Mouse (Mus musculus): ENCODE measurements around the gene Rimbp2. TPM values are rescaled to one million over a fixed set of nuclear protein-coding genes. Genes with fewer than 3 reads are reported as not detected.

The Rimbp2 gene
- polyA plus RNA-seq (2014; fragmentation: Nextera tagmentation; extraction: Ambion mirVana), result 0.31 and 0.49 TPM in 2 replicates

- no peak within 1 kb of the TSS for H3K9ac ChIP-seq (replicated peaks; ENCODE audit: low read depth, low read length)
- ATAC-seq (ENCODE audit: insufficient number of reproducible peaks, insufficient read depth, low FRiP score, low read depth), result peak; percentile 67
- peaks cover 3% of the 10 kb centered on the region; the same call in 1 of the 2 replicates for H3K9me3 ChIP-seq (ENCODE audit: control insufficient read depth, low read depth, low read length)
- peaks cover 2% of the 10 kb centered on the region; the same call in 1 of the 2 replicates for H3K4me1 ChIP-seq (ENCODE audit: control insufficient read depth, insufficient read depth, low read length)
- H3K27ac ChIP-seq (ENCODE audit: low read length), result no peak within 1 kb of the TSS
- H3K4me2 ChIP-seq (replicated peaks; ENCODE audit: low read depth, low read length), result peak within 1 kb of the TSS; percentile 47
- H3K4me3 ChIP-seq (ENCODE audit: low read depth, low read length), result peak within 1 kb of the TSS; percentile 19
- no peaks in the 10 kb centered on the region for H3K36me3 ChIP-seq (ENCODE audit: control insufficient read depth, insufficient read depth, low read length)
- H3K27me3 ChIP-seq (ENCODE audit: control insufficient read depth, insufficient read depth, low read length), result 0 out of 2 replicates have a peak, but pooled peaks cover 8% of the 10 kb centered on the region
- WGBS, result 11% methylated on average over 17 of the region's 17 CpGs
Measured at GRCm38 (mm10) chr5:128953278-128954070, at the start of gene Rimbp2. TSS of gene Rimbp2 (minus strand) at chr5:128953486.

- Histone ChIP-seq H3K27me3 (ENCODE audit: control insufficient read depth, insufficient read depth, low read length) (no peaks in the 10 kb centered on the region), H3K27ac (ENCODE audit: low read length) (peak overlapping the region; percentile 10; the same call in 1 of the 2 replicates), H3K4me1 (ENCODE audit: control insufficient read depth, insufficient read depth, low read length) (peaks cover 10% of the 10 kb centered on the region; the same call in 1 of the 2 replicates), H3K4me3 (ENCODE audit: low read depth, low read length) (no peak overlapping the region), H3K9ac (replicated peaks; ENCODE audit: low read depth, low read length) (no peak overlapping the region; the same call in 1 of the 2 replicates), H3K9me3 (ENCODE audit: control insufficient read depth, low read depth, low read length) (no peaks in the 10 kb centered on the region), H3K4me2 (replicated peaks; ENCODE audit: low read depth, low read length) (no peak overlapping the region), H3K36me3 (ENCODE audit: control insufficient read depth, insufficient read depth, low read length) (peaks cover 3% of the 10 kb centered on the region; the same call in 1 of the 2 replicates)
- WGBS, result 38% methylated on average over 14 of the region's 14 CpGs
- ATAC-seq (ENCODE audit: insufficient number of reproducible peaks, insufficient read depth, low FRiP score, low read depth), result no peak
Measured at GRCm38 (mm10) chr5:129002571-129003011, 49.3 kb upstream of the Rimbp2 start.

- H3K36me3 ChIP-seq (ENCODE audit: control insufficient read depth, insufficient read depth, low read length), result peaks cover 7% of the 10 kb centered on the region; the same call in 1 of the 2 replicates
- H3K4me2 ChIP-seq (replicated peaks; ENCODE audit: low read depth, low read length), result no peak overlapping the region
- H3K27ac ChIP-seq (ENCODE audit: low read length), result no peak overlapping the region
- 51% methylated on average over 8 of the region's 8 CpGs for WGBS
- no peak overlapping the region for H3K4me3 ChIP-seq (ENCODE audit: low read depth, low read length)
- no peaks in the 10 kb centered on the region for H3K9me3 ChIP-seq (ENCODE audit: control insufficient read depth, low read depth, low read length)
- peaks cover 7% of the 10 kb centered on the region; the same call in 1 of the 2 replicates for H3K4me1 ChIP-seq (ENCODE audit: control insufficient read depth, insufficient read depth, low read length)
- ATAC-seq (ENCODE audit: insufficient number of reproducible peaks, insufficient read depth, low FRiP score, low read depth), result peak; percentile 47; the same call in 1 of the 2 replicates
- H3K9ac ChIP-seq (replicated peaks; ENCODE audit: low read depth, low read length), result no peak overlapping the region
- H3K27me3 ChIP-seq (ENCODE audit: control insufficient read depth, insufficient read depth, low read length), result no peaks in the 10 kb centered on the region
Measured at GRCm38 (mm10) chr5:129000706-129001468, 47.6 kb upstream of the Rimbp2 start.

- no peak overlapping the region for H3K27ac ChIP-seq (ENCODE audit: low read length)
- H3K9me3 ChIP-seq (ENCODE audit: control insufficient read depth, low read depth, low read length), result no peaks in the 10 kb centered on the region
- H3K36me3 ChIP-seq (ENCODE audit: control insufficient read depth, insufficient read depth, low read length), result peaks cover 9% of the 10 kb centered on the region
- H3K27me3 ChIP-seq (ENCODE audit: control insufficient read depth, insufficient read depth, low read length), result no peaks in the 10 kb centered on the region
- H3K9ac ChIP-seq (replicated peaks; ENCODE audit: low read depth, low read length), result no peak overlapping the region
- ATAC-seq (ENCODE audit: insufficient number of reproducible peaks, insufficient read depth, low FRiP score, low read depth), result no peak
- no peak overlapping the region for H3K4me2 ChIP-seq (replicated peaks; ENCODE audit: low read depth, low read length)
- no peaks in the 10 kb centered on the region for H3K4me1 ChIP-seq (ENCODE audit: control insufficient read depth, insufficient read depth, low read length)
- 79% methylated on average over 19 of the region's 19 CpGs for WGBS
- H3K4me3 ChIP-seq (ENCODE audit: low read depth, low read length), result no peak overlapping the region
Measured at GRCm38 (mm10) chr5:128987141-128987954, 34.1 kb upstream of the Rimbp2 start.

- no peak overlapping the region for H3K27ac ChIP-seq (ENCODE audit: low read length)
- H3K4me2 ChIP-seq (replicated peaks; ENCODE audit: low read depth, low read length), result no peak overlapping the region
- H3K4me1 ChIP-seq (ENCODE audit: control insufficient read depth, insufficient read depth, low read length), result no peaks in the 10 kb centered on the region
- H3K9ac ChIP-seq (replicated peaks; ENCODE audit: low read depth, low read length), result no peak overlapping the region
- no peak overlapping the region for H3K4me3 ChIP-seq (ENCODE audit: low read depth, low read length)
- ATAC-seq (ENCODE audit: insufficient number of reproducible peaks, insufficient read depth, low FRiP score, low read depth), result no peak
- no peaks in the 10 kb centered on the region for H3K27me3 ChIP-seq (ENCODE audit: control insufficient read depth, insufficient read depth, low read length)
- 95% methylated on average over 13 of the region's 13 CpGs for WGBS
- H3K9me3 ChIP-seq (ENCODE audit: control insufficient read depth, low read depth, low read length), result no peaks in the 10 kb centered on the region
- peaks cover 4% of the 10 kb centered on the region for H3K36me3 ChIP-seq (ENCODE audit: control insufficient read depth, insufficient read depth, low read length)
Measured at GRCm38 (mm10) chr5:128985946-128986345, 32.7 kb upstream of the Rimbp2 start.

GRCm38 (mm10) chr5:128984536-128984935 lies 31.2 kb upstream of the Rimbp2 start:
- no peak for ATAC-seq (ENCODE audit: insufficient number of reproducible peaks, insufficient read depth, low FRiP score, low read depth)
- Histone ChIP-seq H3K4me3 (ENCODE audit: low read depth, low read length) (no peak overlapping the region), H3K4me1 (ENCODE audit: control insufficient read depth, insufficient read depth, low read length) (no peaks in the 10 kb centered on the region), H3K4me2 (replicated peaks; ENCODE audit: low read depth, low read length) (no peak overlapping the region), H3K9me3 (ENCODE audit: control insufficient read depth, low read depth, low read length) (no peaks in the 10 kb centered on the region), H3K27ac (ENCODE audit: low read length) (no peak overlapping the region), H3K9ac (replicated peaks; ENCODE audit: low read depth, low read length) (no peak overlapping the region), H3K27me3 (ENCODE audit: control insufficient read depth, insufficient read depth, low read length) (no peaks in the 10 kb centered on the region), H3K36me3 (ENCODE audit: control insufficient read depth, insufficient read depth, low read length) (no peaks in the 10 kb centered on the region; the same call in 1 of the 2 replicates)
- 95% methylated on average over 6 of the region's 6 CpGs for WGBS

- H3K27ac ChIP-seq (ENCODE audit: low read length), result no peak overlapping the region
- H3K9me3 ChIP-seq (ENCODE audit: control insufficient read depth, low read depth, low read length), result no peaks in the 10 kb centered on the region; the same call in 1 of the 2 replicates
- H3K4me3 ChIP-seq (ENCODE audit: low read depth, low read length), result no peak overlapping the region
- no peak overlapping the region for H3K4me2 ChIP-seq (replicated peaks; ENCODE audit: low read depth, low read length)
- no peak overlapping the region for H3K9ac ChIP-seq (replicated peaks; ENCODE audit: low read depth, low read length)
- 20% methylated on average over 12 of the region's 12 CpGs for WGBS
- no peaks in the 10 kb centered on the region for H3K27me3 ChIP-seq (ENCODE audit: control insufficient read depth, insufficient read depth, low read length)
- H3K4me1 ChIP-seq (ENCODE audit: control insufficient read depth, insufficient read depth, low read length), result no peaks in the 10 kb centered on the region
- peak; percentile 67; the same call in 1 of the 2 replicates for ATAC-seq (ENCODE audit: insufficient number of reproducible peaks, insufficient read depth, low FRiP score, low read depth)
- no peaks in the 10 kb centered on the region; the same call in 1 of the 2 replicates for H3K36me3 ChIP-seq (ENCODE audit: control insufficient read depth, insufficient read depth, low read length)
Measured at GRCm38 (mm10) chr5:128981607-128982006, 28.3 kb upstream of the Rimbp2 start.
